Mouse (Mus musculus): ENCODE data around the gene Agrp. TPM values are rescaled to one million over a fixed set of nuclear protein-coding genes. Genes with fewer than 3 reads are reported as not detected.

The Agrp gene
- total and polyA plus RNA-seq, 2 experiments from 2014 or later = 7.6 TPM; not detected in 1

GRCm38 (mm10) chr8:105518436-105519313, 118.5 kb downstream of the Agrp start, which contains the start of gene Hsd11b2:
Hsd11b2 (plus strand) TSS chr8:105518755.
- peak within 1 kb of the TSS; percentile 98 for H3K4me2 ChIP-seq (ENCODE audit: low read depth, low read length, poor library complexity, severe bottlenecking)
- peaks cover 6% of the 10 kb centered on the region; the same call in 1 of the 2 replicates for H3K4me1 ChIP-seq (ENCODE audit: insufficient read depth, low read length)
- no peaks in the 10 kb centered on the region for H3K36me3 ChIP-seq (ENCODE audit: insufficient read depth, low read length)
- H3K27ac ChIP-seq (ENCODE audit: low read depth, low read length) = no peak within 1 kb of the TSS
- peak; percentile 67 for DNase-seq (ENCODE audit: low spot score)
- peak within 1 kb of the TSS; percentile 42; the same call in 1 of the 2 replicates for H3K9ac ChIP-seq (replicated peaks; ENCODE audit: low read length, poor library complexity, severe bottlenecking)
- WGBS = under 1% methylated on average over 61 of the region's 68 CpGs
- H3K9me3 ChIP-seq (ENCODE audit: low read length) = no peaks in the 10 kb centered on the region
- peak; percentile 17 for TF ChIP-seq CTCF (IDR thresholded peaks at IDR 0.05)
- H3K4me3 ChIP-seq (ENCODE audit: low read depth, low read length) = peak within 1 kb of the TSS; percentile 43
- peaks cover 16% of the 10 kb centered on the region for H3K27me3 ChIP-seq (ENCODE audit: insufficient read depth, low read length)
- peak; percentile 45; the same call in 1 of the 2 replicates for ATAC-seq (ENCODE audit: low FRiP score)

- Histone ChIP-seq H3K4me2 (ENCODE audit: low read depth, low read length, poor library complexity, severe bottlenecking) (no peak overlapping the region), H3K36me3 (ENCODE audit: insufficient read depth, low read length) (no peaks in the 10 kb centered on the region), H3K27me3 (ENCODE audit: insufficient read depth, low read length) (peaks cover 16% of the 10 kb centered on the region), H3K4me1 (ENCODE audit: insufficient read depth, low read length) (peaks cover 6% of the 10 kb centered on the region; the same call in 1 of the 2 replicates), H3K9me3 (ENCODE audit: low read length) (no peaks in the 10 kb centered on the region), H3K4me3 (ENCODE audit: low read depth, low read length) (no peak overlapping the region), H3K27ac (ENCODE audit: low read depth, low read length) (no peak overlapping the region), H3K9ac (replicated peaks; ENCODE audit: low read length, poor library complexity, severe bottlenecking) (no peak overlapping the region)
- DNase-seq (ENCODE audit: low spot score) = no peak
- no peak for ATAC-seq (ENCODE audit: low FRiP score)
- no peak for TF ChIP-seq CTCF (IDR thresholded peaks at IDR 0.05)
- 47% methylated on average over 8 of the region's 8 CpGs for WGBS
These were observed 119.8 kb downstream of the Agrp start for GRCm38 (mm10) chr8:105517346-105517745.

MicroRNAs within 50 kb of the gene (microRNA counts, 519-probe panel; counts per million panel counts)
- microRNA mmu-miR-1966 = 528 counts per million, percentile 58 among the panel's probes with 10 or more counts

Small RNA genes lying within 50 kb of the gene (microRNA-seq; reads per million reads assigned to microRNA genes)
- gene Mir1966 (ENCODE audit: borderline number of aligned reads) = not detected

Other genes with a start within 250 kb of the Agrp start
- gene Kctd19, start 223.9 kb downstream of the Agrp start, total RNA-seq (2014; rRNA removed) = 0.09 and 0.16 TPM in 2 replicates
- 0.27 TPM in 2 replicates for gene Kctd19, start 223.9 kb downstream of the Agrp start, polyA plus RNA-seq (2015; fragmentation: Nextera tagmentation; extraction: Ambion mirVana)
- gene Lrrc36, start 223.8 kb downstream of the Agrp start, total RNA-seq (2014; rRNA removed) = 0.28 and 0.93 TPM in 2 replicates
- 0.86 and 0.99 TPM in 2 replicates for gene Lrrc36, start 223.8 kb downstream of the Agrp start, polyA plus RNA-seq (2015; fragmentation: Nextera tagmentation; extraction: Ambion mirVana)
- gene Tppp3, start 165.9 kb downstream of the Agrp start, total RNA-seq (2014; rRNA removed) = 75.0 and 82.8 TPM in 2 replicates
- 159 and 164 TPM in 2 replicates for gene Tppp3, start 165.9 kb downstream of the Agrp start, polyA plus RNA-seq (2015; fragmentation: Nextera tagmentation; extraction: Ambion mirVana)
- gene Zdhhc1, start 140.5 kb downstream of the Agrp start, total RNA-seq (2014; rRNA removed) = 32.9 and 47.2 TPM in 2 replicates
- gene Zdhhc1, start 140.5 kb downstream of the Agrp start, polyA plus RNA-seq (2015; fragmentation: Nextera tagmentation; extraction: Ambion mirVana) = 27.3 and 27.9 TPM in 2 replicates
- gene Hsd11b2, start 118.6 kb downstream of the Agrp start, total RNA-seq (2014; rRNA removed) = 0.57 and 0.88 TPM in 2 replicates
- 1.3 and 1.9 TPM in 2 replicates for gene Hsd11b2, start 118.6 kb downstream of the Agrp start, polyA plus RNA-seq (2015; fragmentation: Nextera tagmentation; extraction: Ambion mirVana)
- gene Atp6v0d1, start 71.3 kb downstream of the Agrp start, total RNA-seq (2014; rRNA removed) = 214 and 238 TPM in 2 replicates
- 272 and 300 TPM in 2 replicates for gene Atp6v0d1, start 71.3 kb downstream of the Agrp start, polyA plus RNA-seq (2015; fragmentation: Nextera tagmentation; extraction: Ambion mirVana)
- 12.6 and 16.1 TPM in 2 replicates for gene Ripor1, start 32.1 kb downstream of the Agrp start, total RNA-seq (2014; rRNA removed)
- gene Ripor1, start 32.1 kb downstream of the Agrp start, polyA plus RNA-seq (2015; fragmentation: Nextera tagmentation; extraction: Ambion mirVana) = 32.6 and 32.7 TPM in 2 replicates
- 40.2 and 44.2 TPM in 2 replicates for gene Ctcf, start 825 bp downstream of the Agrp start, total RNA-seq (2014; rRNA removed)
- 73.0 and 81.9 TPM in 2 replicates for gene Ctcf, start 825 bp downstream of the Agrp start, polyA plus RNA-seq (2015; fragmentation: Nextera tagmentation; extraction: Ambion mirVana)
- gene Carmil2, start 48.9 kb upstream of the Agrp start, total RNA-seq (2014; rRNA removed) = 5.4 and 5.6 TPM in 2 replicates
- gene Carmil2, start 48.9 kb upstream of the Agrp start, polyA plus RNA-seq (2015; fragmentation: Nextera tagmentation; extraction: Ambion mirVana) = 35.1 and 36.0 TPM in 2 replicates
- gene Acd, start 63.7 kb upstream of the Agrp start, total RNA-seq (2014; rRNA removed) = 20.6 and 32.0 TPM in 2 replicates
- gene Acd, start 63.7 kb upstream of the Agrp start, polyA plus RNA-seq (2015; fragmentation: Nextera tagmentation; extraction: Ambion mirVana) = 84.7 and 93.0 TPM in 2 replicates
- gene Pard6a, start 63.8 kb upstream of the Agrp start, total RNA-seq (2014; rRNA removed) = 99.3 and 110 TPM in 2 replicates
- 71.4 and 73.4 TPM in 2 replicates for gene Pard6a, start 63.8 kb upstream of the Agrp start, polyA plus RNA-seq (2015; fragmentation: Nextera tagmentation; extraction: Ambion mirVana)
- not detected in 2 replicates for gene 4933405L10Rik, start 70.3 kb upstream of the Agrp start, total RNA-seq (2014; rRNA removed)
- gene 4933405L10Rik, start 70.3 kb upstream of the Agrp start, polyA plus RNA-seq (2015; fragmentation: Nextera tagmentation; extraction: Ambion mirVana) = 0.44 and 0.50 TPM in 2 replicates
- gene Enkd1, start 70.8 kb upstream of the Agrp start, total RNA-seq (2014; rRNA removed) = 9.8 and 11.2 TPM in 2 replicates
- gene Enkd1, start 70.8 kb upstream of the Agrp start, polyA plus RNA-seq (2015; fragmentation: Nextera tagmentation; extraction: Ambion mirVana) = 15.4 and 15.6 TPM in 2 replicates
- gene Gfod2, start 121.3 kb upstream of the Agrp start, total RNA-seq (2014; rRNA removed) = 47.6 and 64.7 TPM in 2 replicates
- 60.9 and 67.9 TPM in 2 replicates for gene Gfod2, start 121.3 kb upstream of the Agrp start, polyA plus RNA-seq (2015; fragmentation: Nextera tagmentation; extraction: Ambion mirVana)
- gene Ranbp10, start 190.0 kb upstream of the Agrp start, total RNA-seq (2014; rRNA removed) = 13.4 and 13.5 TPM in 2 replicates
- gene Ranbp10, start 190.0 kb upstream of the Agrp start, polyA plus RNA-seq (2015; fragmentation: Nextera tagmentation; extraction: Ambion mirVana) = 4.8 and 6.4 TPM in 2 replicates
- 0.14 and 0.16 TPM in 2 replicates for gene Tsnaxip1, start 190.3 kb upstream of the Agrp start, total RNA-seq (2014; rRNA removed)
- 0.62 and 0.88 TPM in 2 replicates for gene Tsnaxip1, start 190.3 kb upstream of the Agrp start, polyA plus RNA-seq (2015; fragmentation: Nextera tagmentation; extraction: Ambion mirVana)
- 44.8 and 48.6 TPM in 2 replicates for gene Cenpt, start 215.9 kb upstream of the Agrp start, total RNA-seq (2014; rRNA removed)
- gene Cenpt, start 215.9 kb upstream of the Agrp start, polyA plus RNA-seq (2015; fragmentation: Nextera tagmentation; extraction: Ambion mirVana) = 45.2 and 48.7 TPM in 2 replicates
- 52.0 and 80.1 TPM in 2 replicates for gene Thap11, start 217.7 kb upstream of the Agrp start, total RNA-seq (2014; rRNA removed)
- 40.1 and 42.9 TPM in 2 replicates for gene Thap11, start 217.7 kb upstream of the Agrp start, polyA plus RNA-seq (2015; fragmentation: Nextera tagmentation; extraction: Ambion mirVana)
- gene Nutf2, start 223.2 kb upstream of the Agrp start, total RNA-seq (2014; rRNA removed) = 60.7 and 65.2 TPM in 2 replicates
- gene Nutf2, start 223.2 kb upstream of the Agrp start, polyA plus RNA-seq (2015; fragmentation: Nextera tagmentation; extraction: Ambion mirVana) = 109 and 137 TPM in 2 replicates
- 100 and 125 TPM in 2 replicates for gene Edc4, start 243.5 kb upstream of the Agrp start, total RNA-seq (2014; rRNA removed)
- 45.2 and 45.4 TPM in 2 replicates for gene Edc4, start 243.5 kb upstream of the Agrp start, polyA plus RNA-seq (2015; fragmentation: Nextera tagmentation; extraction: Ambion mirVana)